24 mouse cellular contexts compared by ENCODE assay signal in genomic region chr6:84357911-84358310, GRCm38 (mm10).
"Had no signal": no experiment of that assay in that cellular context is flagged by ENCODE, and none has a peak within 500 bp of the region (broad histone marks: within the 10 kb centered on the region; RNA-seq: fewer than 3 reads in every experiment).

No protein-coding gene starts in this region.

- H3K27me3 ChIP-seq: hindbrain, embryonic 13.5 days; hindbrain, embryonic 15.5 days; limb, embryonic 12.5 days; liver, embryonic 12.5 days had no signal

- H3K4me2 ChIP-seq: heart, embryonic 11.5 days; heart, embryonic 13.5 days; heart, embryonic 15.5 days; hindbrain, embryonic 13.5 days; hindbrain, embryonic 15.5 days; kidney, embryonic 15.5 days; limb, embryonic 12.5 days; liver, embryonic 12.5 days had no signal

- H3K4me1 ChIP-seq: heart, embryonic 13.5 days; heart, embryonic 15.5 days; hindbrain, embryonic 13.5 days; hindbrain, embryonic 15.5 days; kidney, embryonic 15.5 days; liver, embryonic 12.5 days had no signal

- ATAC-seq: hindbrain, postnatal 0 days; intestine, embryonic 16.5 days; liver, embryonic 12.5 days had no signal

- H3K9ac ChIP-seq: heart, embryonic 13.5 days; heart, embryonic 15.5 days; hindbrain, embryonic 13.5 days; hindbrain, embryonic 15.5 days; kidney, embryonic 15.5 days; limb, embryonic 12.5 days; liver, embryonic 12.5 days; liver, embryonic 14.5 days had no signal

- DNase-seq: gastrocnemius, postnatal 14 days; gastrocnemius, postnatal 36 days; heart, postnatal 14 days; heart, postnatal 36 days; kidney, adult 11 months; kidney, adult 2 months; kidney, adult 9 months; kidney, postnatal 14 days; kidney, postnatal 36 days; layer of hippocampus, adult 9-11 months; layer of hippocampus, postnatal 36 days; left cerebral cortex, postnatal 4 days had no signal

- H3K27ac ChIP-seq: heart, embryonic 13.5 days; heart, embryonic 15.5 days; hindbrain, embryonic 13.5 days; hindbrain, embryonic 15.5 days; hindbrain, postnatal 0 days; kidney, embryonic 15.5 days; kidney, postnatal 0 days; limb, embryonic 12.5 days; liver, embryonic 12.5 days; liver, embryonic 14.5 days had no signal

- H3K9me3 ChIP-seq: heart, embryonic 13.5 days; heart, embryonic 15.5 days; hindbrain, embryonic 13.5 days; hindbrain, embryonic 15.5 days; kidney, embryonic 15.5 days; limb, embryonic 12.5 days; liver, embryonic 12.5 days had no signal

- H3K4me3 ChIP-seq: heart, embryonic 13.5 days; heart, embryonic 15.5 days; hindbrain, embryonic 13.5 days; hindbrain, embryonic 15.5 days; kidney, embryonic 15.5 days; limb, embryonic 12.5 days; liver, embryonic 12.5 days had no signal

- H3K36me3 ChIP-seq: heart, embryonic 13.5 days; heart, embryonic 15.5 days; hindbrain, embryonic 13.5 days; hindbrain, embryonic 15.5 days; kidney, embryonic 15.5 days; limb, embryonic 12.5 days; liver, embryonic 12.5 days had no signal
